Mouse (Mus musculus) embryonic facial prominence, embryonic 13.5 days (tissue): ENCODE measurements at regions not wholly inside any gene's neighbourhood (a gene's known extent, or its start where the extent isn't known, plus 50 kb on each side); places are given as distances from the start of the nearest gene placed in this dataset.
A peak's percentile ranks its signal among the peaks of the same experiment; 100 is the strongest.

Experiments used
- ATAC-seq: fragments of 200-750 bp; cut with Nextera tagmentation; 2 replicates; pipeline ENCODE4 v1.8.0; 2017; ENCODE audit warnings: low read depth; ENCODE audit not compliant: insufficient number of reproducible peaks, insufficient read depth, low FRiP score, low TSS enrichment
- H3K27ac ChIP-seq: fragments of 300-500 bp; sonication (generic); 2 replicates; pipeline ENCODE4 v1.5.1; 2015; ENCODE audit warnings: moderate library complexity, mild to moderate bottlenecking, inconsistent platforms
- H3K27me3 ChIP-seq: fragments of 300-500 bp; sonication (generic); 2 replicates; pipeline ENCODE4 v1.6.1; 2015; ENCODE audit warnings: mild to moderate bottlenecking, inconsistent platforms
- H3K36me3 ChIP-seq: fragments of 300-500 bp; sonication (generic); 2 replicates; pipeline ENCODE4 v1.6.1; 2015; ENCODE audit warnings: mild to moderate bottlenecking, inconsistent platforms
- H3K4me1 ChIP-seq: fragments of 300-500 bp; sonication (generic); 2 replicates; pipeline ENCODE4 v1.6.1; 2015; ENCODE audit warnings: inconsistent platforms
- H3K4me2 ChIP-seq: fragments of 300-500 bp; sonication (generic); 2 replicates; pipeline ENCODE4 v1.6.1; 2015; ENCODE audit warnings: moderate library complexity, mild to moderate bottlenecking, inconsistent platforms
- H3K4me3 ChIP-seq: fragments of 300-500 bp; sonication (generic); 2 replicates; pipeline ENCODE4 v1.5.1; 2015; ENCODE audit warnings: mild to moderate bottlenecking, inconsistent platforms
- H3K9ac ChIP-seq: fragments of 300-500 bp; sonication (generic); 2 replicates; pipeline ENCODE4 v1.6.1; 2015; ENCODE audit warnings: mild to moderate bottlenecking, inconsistent platforms
- H3K9me3 ChIP-seq: fragments of 300-500 bp; sonication (generic); 2 replicates; pipeline ENCODE4 v1.6.1; 2016; ENCODE audit warnings: inconsistent platforms
- WGBS: fragments of 180-500 bp; shearing (Covaris S2); methylation state at CpG from one replicate; pipeline ENCODE4 v1.1.7; 2015; ENCODE audit warnings: mixed read lengths; 5-methylcytosine and 5-hydroxymethylcytosine counted together

DNA sequence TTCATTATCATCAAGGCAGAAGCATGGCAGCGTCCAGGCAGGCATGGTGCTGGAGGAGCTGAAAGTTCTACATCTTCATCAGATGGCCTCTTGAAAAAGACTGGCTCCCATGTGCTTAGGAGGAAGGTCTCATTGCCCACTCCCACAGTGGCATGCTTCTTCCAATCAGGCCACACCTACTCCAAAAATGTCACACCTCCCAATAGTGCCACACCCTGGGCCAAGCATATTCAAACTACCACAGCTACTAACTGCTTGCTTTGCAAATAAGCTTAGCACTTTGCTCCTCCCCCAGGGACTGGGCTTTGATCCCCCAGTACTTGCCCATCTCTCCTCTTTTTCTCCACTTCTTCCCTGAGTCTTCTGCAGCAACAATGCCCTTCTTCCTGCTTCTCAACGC lies 467.0 kb downstream of the Gm826 start:
- Histone ChIP-seq H3K36me3 (no peaks in the 10 kb centered on the region), H3K4me1 (no peaks in the 10 kb centered on the region), H3K4me2 (no peak overlapping the region), H3K27me3 (no peaks in the 10 kb centered on the region), H3K27ac (no peak overlapping the region), H3K4me3 (no peak overlapping the region), H3K9me3 (no peaks in the 10 kb centered on the region), H3K9ac (no peak overlapping the region)
- ATAC-seq, result no peak
- 75% methylated on average over 2 of the region's 2 CpGs for WGBS

DNA sequence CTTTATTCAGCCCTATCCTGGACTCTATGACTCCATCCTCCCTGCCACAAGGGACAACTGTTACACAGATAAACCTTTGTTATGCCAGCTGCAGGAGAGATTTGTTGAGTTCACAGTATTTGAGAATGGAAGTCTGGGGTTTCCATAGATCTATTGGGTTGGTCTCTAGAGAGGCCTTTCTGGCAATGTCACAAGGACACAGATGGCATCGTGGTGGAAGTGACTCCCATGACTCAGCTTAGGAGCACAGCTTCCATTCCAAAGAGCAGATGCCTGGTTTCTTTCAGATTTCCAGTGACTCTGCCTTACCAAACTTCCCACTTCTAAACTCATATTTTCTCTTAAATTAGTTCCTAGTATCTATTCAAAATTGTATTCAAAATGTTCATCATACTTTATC lies 467.6 kb downstream of the Gm826 start:
- no peak overlapping the region for H3K9ac ChIP-seq
- H3K27me3 ChIP-seq, result no peaks in the 10 kb centered on the region
- no peak overlapping the region for H3K4me3 ChIP-seq
- no peaks in the 10 kb centered on the region for H3K36me3 ChIP-seq
- H3K4me1 ChIP-seq, result no peaks in the 10 kb centered on the region
- ATAC-seq, result no peak
- 70% methylated on average over 1 of the region's 1 CpGs for WGBS
- H3K27ac ChIP-seq, result no peak overlapping the region
- no peak overlapping the region for H3K4me2 ChIP-seq
- H3K9me3 ChIP-seq, result no peaks in the 10 kb centered on the region

DNA sequence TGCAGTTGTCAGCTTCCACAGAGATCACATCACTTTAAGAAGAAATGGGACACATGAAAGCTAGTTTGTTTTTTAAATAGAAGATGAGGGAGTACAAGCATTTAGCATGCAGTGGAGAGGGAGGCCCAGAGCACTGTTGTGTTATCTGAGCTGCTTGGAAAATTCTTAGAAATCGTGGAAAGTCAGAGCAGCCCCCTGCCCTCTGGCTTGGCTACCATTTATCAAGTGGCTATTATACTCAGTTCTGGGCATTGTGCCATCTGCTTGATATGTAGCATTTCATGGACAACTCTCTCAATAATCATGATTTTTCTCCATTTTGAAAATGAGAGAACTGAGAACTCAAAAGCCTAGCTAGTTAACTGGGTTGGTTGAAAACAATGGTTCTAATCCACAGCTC lies 470.8 kb downstream of the Gm826 start:
- H3K9ac ChIP-seq, result no peak overlapping the region
- H3K27me3 ChIP-seq, result no peaks in the 10 kb centered on the region
- H3K4me1 ChIP-seq, result no peaks in the 10 kb centered on the region
- H3K4me2 ChIP-seq, result no peak overlapping the region
- no peak overlapping the region; the same call in 1 of the 2 replicates for H3K27ac ChIP-seq
- no peak for ATAC-seq
- H3K9me3 ChIP-seq, result no peaks in the 10 kb centered on the region
- 24% methylated on average over 1 of the region's 1 CpGs for WGBS
- H3K36me3 ChIP-seq, result no peaks in the 10 kb centered on the region
- no peak overlapping the region for H3K4me3 ChIP-seq

DNA sequence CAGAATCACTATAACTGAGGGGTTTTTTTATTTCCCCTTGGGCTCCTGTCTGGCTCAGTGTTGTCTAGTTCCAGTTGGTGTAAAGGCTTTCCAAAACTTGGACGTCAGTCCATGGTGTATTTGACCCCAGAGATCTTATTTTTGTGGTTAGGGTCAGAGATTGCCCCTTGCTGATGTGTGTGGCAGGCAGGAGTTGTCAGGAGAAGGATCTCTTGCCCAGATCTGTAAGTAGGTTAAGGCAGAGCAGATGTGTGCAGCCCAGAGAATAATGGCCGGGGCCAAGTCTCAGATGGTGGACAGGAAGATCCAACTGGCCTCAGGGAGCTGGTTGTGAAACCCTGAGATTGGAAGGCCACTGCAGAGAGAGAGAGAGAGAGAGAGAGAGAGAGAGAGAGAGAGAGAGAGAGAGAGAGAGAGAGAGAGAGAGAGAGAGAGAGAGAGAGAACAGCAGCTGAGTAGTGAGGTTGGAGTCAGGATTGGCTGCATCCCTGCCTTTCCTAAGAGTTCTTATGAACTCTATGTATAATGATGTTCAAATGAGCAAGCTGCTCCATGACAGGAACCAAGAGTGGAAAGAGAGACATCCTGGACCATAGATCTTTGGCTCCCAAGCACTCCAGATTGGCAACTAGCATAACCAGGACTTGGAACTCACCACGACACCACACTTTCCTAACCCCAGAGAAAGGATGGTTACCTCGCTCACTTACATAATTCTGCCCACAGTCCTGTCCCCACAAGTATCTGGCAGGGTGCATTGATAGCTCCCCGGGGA lies 479.9 kb downstream of the Gm826 start:
- Histone ChIP-seq H3K9ac (no peak overlapping the region), H3K4me3 (no peak overlapping the region), H3K36me3 (no peaks in the 10 kb centered on the region), H3K27ac (no peak overlapping the region), H3K4me2 (no peak overlapping the region), H3K27me3 (no peaks in the 10 kb centered on the region), H3K4me1 (peaks cover 4% of the 10 kb centered on the region; the same call in 1 of the 2 replicates), H3K9me3 (no peaks in the 10 kb centered on the region)
- no peak for ATAC-seq
- WGBS, result 75% methylated on average over 5 of the region's 5 CpGs

DNA sequence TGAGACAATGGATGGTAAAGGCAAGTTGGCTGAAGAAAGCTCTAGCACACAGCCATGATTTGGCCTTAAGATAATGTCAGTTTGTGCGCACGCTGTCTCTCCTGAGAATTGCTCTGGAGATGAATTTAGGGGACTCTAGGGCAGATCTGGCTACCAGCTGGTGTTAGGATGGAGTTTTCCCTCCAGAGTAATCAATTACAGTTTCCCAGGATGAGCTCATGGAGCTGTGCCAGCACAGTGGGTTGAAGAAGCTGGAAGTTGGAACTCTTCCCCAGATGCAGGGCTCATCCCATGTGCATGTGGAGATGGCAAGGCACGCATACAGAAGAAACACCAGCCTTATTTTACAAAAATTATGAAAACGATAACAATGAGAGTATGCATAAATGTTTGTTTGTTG lies 481.0 kb downstream of the Gm826 start:
- Histone ChIP-seq H3K27me3 (no peaks in the 10 kb centered on the region), H3K9me3 (no peaks in the 10 kb centered on the region), H3K36me3 (no peaks in the 10 kb centered on the region), H3K4me2 (no peak overlapping the region), H3K9ac (no peak overlapping the region), H3K4me1 (peaks cover 4% of the 10 kb centered on the region; the same call in 1 of the 2 replicates), H3K4me3 (no peak overlapping the region), H3K27ac (no peak overlapping the region)
- no peak for ATAC-seq
- 67% methylated on average over 4 of the region's 4 CpGs for WGBS

DNA sequence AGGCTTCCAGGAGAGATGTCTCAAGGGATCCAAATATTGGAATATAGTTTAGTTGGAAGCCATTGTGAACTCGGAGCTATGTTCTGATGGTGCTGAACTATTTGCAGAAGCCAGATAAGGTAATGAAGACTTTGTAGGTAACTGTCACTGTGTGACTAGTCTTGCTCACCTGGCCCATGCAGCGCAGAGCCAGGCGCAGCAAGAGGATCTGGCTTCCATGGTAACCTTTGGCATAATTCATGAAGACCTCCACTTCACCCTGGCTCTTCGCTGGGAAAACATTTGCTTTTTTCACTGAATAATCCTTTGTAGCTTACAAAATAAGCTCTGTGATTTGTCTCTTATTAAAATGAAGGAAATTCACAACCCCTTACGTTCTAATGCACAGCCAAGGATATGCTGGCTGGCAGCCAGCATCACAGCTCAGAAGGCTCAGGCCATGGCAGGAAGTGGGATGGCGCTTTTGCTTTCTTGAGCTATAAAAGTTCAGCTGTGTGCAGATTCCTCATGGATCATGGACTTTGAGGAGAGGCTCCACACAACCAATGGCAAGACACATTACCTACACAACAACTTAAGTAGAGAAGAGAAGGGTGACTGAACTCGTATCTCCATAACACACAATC lies 501.4 kb downstream of the Gm826 start:
- Histone ChIP-seq H3K9ac (no peak overlapping the region), H3K4me2 (no peak overlapping the region), H3K9me3 (no peaks in the 10 kb centered on the region), H3K4me1 (no peaks in the 10 kb centered on the region; the same call in 1 of the 2 replicates), H3K36me3 (no peaks in the 10 kb centered on the region), H3K27ac (no peak overlapping the region), H3K27me3 (no peaks in the 10 kb centered on the region), H3K4me3 (no peak overlapping the region)
- no peak for ATAC-seq
- WGBS, result 72% methylated on average over 7 of the region's 7 CpGs

DNA sequence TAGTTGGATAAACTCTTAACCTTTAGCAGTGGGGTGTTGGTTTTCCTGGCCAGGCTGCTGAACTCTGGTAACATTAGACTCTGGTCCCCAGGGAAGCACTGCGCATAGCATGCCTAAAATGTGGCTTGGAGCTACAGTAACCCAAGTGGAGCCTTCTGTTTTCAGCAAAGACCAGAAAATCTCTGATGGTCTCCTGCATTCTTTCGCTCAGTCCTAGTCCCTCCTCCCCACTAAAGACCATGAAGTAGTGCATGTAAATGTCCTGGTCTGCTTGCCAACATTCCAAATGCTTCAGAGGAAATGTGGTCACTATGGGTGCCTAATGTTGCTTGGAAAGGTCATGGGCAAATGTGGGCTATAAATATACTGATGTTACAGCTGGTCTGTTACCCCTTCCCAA lies 507.5 kb downstream of the Gm826 start:
- Histone ChIP-seq H3K4me1 (no peaks in the 10 kb centered on the region), H3K4me2 (no peak overlapping the region), H3K27me3 (no peaks in the 10 kb centered on the region), H3K4me3 (no peak overlapping the region), H3K36me3 (no peaks in the 10 kb centered on the region), H3K27ac (no peak overlapping the region), H3K9ac (no peak overlapping the region), H3K9me3 (no peaks in the 10 kb centered on the region)
- WGBS, result 52% methylated on average over 2 of the region's 2 CpGs
- ATAC-seq, result 0 out of 2 replicates have a peak, but pooled peaks have one; percentile 52

DNA sequence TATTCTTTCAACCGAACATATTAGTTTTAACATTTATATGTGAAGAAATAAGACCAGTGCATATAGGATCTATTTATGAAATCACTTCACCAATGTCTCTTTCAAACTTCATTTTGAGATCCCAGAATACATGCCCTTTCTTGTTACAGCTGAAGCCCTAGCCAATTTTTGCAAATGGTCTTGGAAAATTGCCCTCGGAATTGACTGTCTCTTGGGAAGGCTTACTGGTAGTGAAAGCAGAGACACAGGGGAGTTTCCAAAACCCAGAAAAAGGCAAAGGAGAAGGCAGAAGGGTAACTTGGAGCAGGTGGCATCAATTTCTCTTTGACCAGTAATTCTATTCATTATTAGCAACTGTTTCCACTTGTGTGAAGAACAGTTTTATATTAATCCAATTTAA lies 515.4 kb downstream of the Gm826 start:
- 49% methylated on average over 2 of the region's 2 CpGs for WGBS
- Histone ChIP-seq H3K4me2 (no peak overlapping the region), H3K9ac (no peak overlapping the region), H3K4me3 (no peak overlapping the region), H3K4me1 (no peaks in the 10 kb centered on the region), H3K27me3 (no peaks in the 10 kb centered on the region), H3K27ac (no peak overlapping the region), H3K9me3 (no peaks in the 10 kb centered on the region), H3K36me3 (no peaks in the 10 kb centered on the region)
- ATAC-seq, result no peak

DNA sequence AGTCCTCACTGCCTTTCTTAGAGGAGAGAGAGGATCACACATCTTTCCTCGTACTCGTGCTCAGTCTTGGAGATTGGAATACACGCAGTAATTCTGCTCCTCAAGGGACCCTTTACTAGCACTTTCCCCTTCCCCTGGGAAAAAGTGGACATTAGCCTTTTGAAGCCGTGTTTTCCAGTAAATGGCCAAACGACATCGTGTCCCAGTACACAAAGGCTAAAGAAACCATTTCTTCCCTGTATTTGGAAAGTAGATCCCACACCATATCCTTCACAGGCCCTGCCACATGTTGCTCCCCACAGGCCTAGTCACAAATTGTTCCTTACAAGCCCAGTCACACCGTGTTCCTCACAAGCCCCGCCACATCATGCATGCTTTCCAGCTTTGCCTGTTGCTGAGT lies 517.6 kb downstream of the Gm826 start:
- Histone ChIP-seq H3K27me3 (no peaks in the 10 kb centered on the region), H3K9me3 (no peaks in the 10 kb centered on the region), H3K9ac (no peak overlapping the region), H3K4me1 (no peaks in the 10 kb centered on the region), H3K4me2 (no peak overlapping the region), H3K27ac (no peak overlapping the region), H3K4me3 (no peak overlapping the region), H3K36me3 (no peaks in the 10 kb centered on the region)
- 89% methylated on average over 8 of the region's 8 CpGs for WGBS
- no peak for ATAC-seq
